Mouse (Mus musculus) small intestine, adult 2 months (tissue): ENCODE measurements around the gene Fam189a1.

Experiments
- CTCF ChIP-seq: fragments of 200-500 bp; IDR thresholded peaks from 2 replicates; pipeline ENCODE4 v1.5.1; 2012; ENCODE audit warnings: low read depth, mild to moderate bottlenecking, control low read depth, inconsistent platforms, low read length, moderate library complexity, mixed read lengths; ENCODE audit not compliant: insufficient replicate concordance, insufficient read length; ENCODE audit errors: extremely low read depth
- POLR2A ChIP-seq: fragments of 200-500 bp; IDR thresholded peaks from 2 replicates; pipeline ENCODE4 v1.6.1; 2012; ENCODE audit warnings: low read depth, mild to moderate bottlenecking, control low read depth, inconsistent platforms, low read length, moderate library complexity

DNA sequence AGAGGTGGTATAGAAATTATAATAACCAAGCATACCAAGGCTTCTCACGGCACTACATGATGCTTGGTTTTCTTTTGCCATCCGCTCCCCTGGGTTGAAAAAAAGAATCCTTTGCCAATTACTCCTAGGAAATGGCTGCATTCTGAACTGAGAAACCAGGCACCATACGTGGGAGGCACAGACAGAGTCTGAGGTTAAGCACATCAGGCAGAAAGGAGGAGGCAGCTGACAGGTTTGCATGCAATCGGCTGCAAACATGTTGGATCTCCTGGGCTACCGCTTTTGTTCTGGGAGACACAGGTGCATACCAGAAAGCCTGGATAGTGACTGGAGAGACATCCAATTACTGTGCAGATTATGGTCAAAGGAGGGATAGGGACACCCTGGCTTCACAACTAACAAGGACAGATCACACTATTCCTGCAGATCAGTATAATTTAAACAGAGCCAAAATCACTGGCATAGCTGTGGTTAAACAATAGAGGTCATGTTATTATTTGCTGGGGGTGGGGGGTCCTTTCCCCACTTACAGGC lies 308.9 kb downstream of the Fam189a1 start:
- TF ChIP-seq POLR2A (no peak), CTCF (no peak)
